Mouse (Mus musculus): Measurements from ENCODE around the gene Etv5. TPM values are rescaled to one million over a fixed set of nuclear protein-coding genes. Genes with fewer than 3 reads are reported as not detected.

Gene Etv5
- polyA plus RNA-seq, 1 experiment from 2014 or later, result 9.5 TPM

- H3K27me3 ChIP-seq, result peaks cover 53% of the 10 kb centered on the region
- 14% methylated on average over 7 of the region's 7 CpGs for WGBS
- ATAC-seq, result no peak
- no peak overlapping the region for H3K27ac ChIP-seq
- no peaks in the 10 kb centered on the region for H3K9me3 ChIP-seq
- H3K9ac ChIP-seq (replicated peaks), result no peak overlapping the region
- H3K36me3 ChIP-seq, result no peaks in the 10 kb centered on the region
- no peak overlapping the region for H3K4me3 ChIP-seq (replicated peaks)
- peaks cover 25% of the 10 kb centered on the region for H3K4me1 ChIP-seq (replicated peaks)
- no peak overlapping the region for H3K4me2 ChIP-seq (replicated peaks)
These were observed 2.7 kb upstream of the Etv5 start for GRCm38 (mm10) chr16:22442202-22442601.

GRCm38 (mm10) chr16:22441317-22441716 lies 1.8 kb upstream of the Etv5 start:
- peaks cover 62% of the 10 kb centered on the region for H3K27me3 ChIP-seq
- no peak for ATAC-seq
- H3K9me3 ChIP-seq, result no peaks in the 10 kb centered on the region
- H3K4me1 ChIP-seq (replicated peaks), result peaks cover 25% of the 10 kb centered on the region
- H3K36me3 ChIP-seq, result no peaks in the 10 kb centered on the region
- no peak overlapping the region for H3K4me2 ChIP-seq (replicated peaks)
- no peak overlapping the region for H3K4me3 ChIP-seq (replicated peaks)
- WGBS, result 90% methylated on average over 4 of the region's 4 CpGs
- no peak overlapping the region for H3K27ac ChIP-seq
- no peak overlapping the region for H3K9ac ChIP-seq (replicated peaks)

DNA sequence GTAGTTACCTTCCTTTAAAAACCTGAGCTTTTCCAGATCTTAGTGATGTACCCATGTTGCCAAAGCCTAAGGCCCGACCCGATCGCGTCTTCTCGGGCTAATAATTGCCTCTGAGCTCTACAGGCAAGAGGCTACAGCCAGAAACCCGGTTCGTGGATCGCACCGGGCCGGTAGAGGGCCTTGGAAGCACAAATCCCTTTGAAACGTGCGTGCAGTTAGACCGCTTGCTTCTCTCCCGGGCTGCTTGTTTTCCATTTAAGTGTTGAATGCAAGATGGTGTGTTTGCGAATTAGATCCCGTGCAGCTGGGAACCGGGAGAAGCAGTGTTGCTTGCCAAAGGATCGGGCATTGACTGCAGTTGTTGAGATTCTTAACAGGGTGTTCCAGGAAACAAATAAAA lies 750 bp upstream of the Etv5 start:
- Histone ChIP-seq H3K27ac (no peak overlapping the region), H3K27me3 (peaks cover 72% of the 10 kb centered on the region), H3K4me1 (replicated peaks) (peaks cover 25% of the 10 kb centered on the region), H3K36me3 (no peaks in the 10 kb centered on the region), H3K4me2 (replicated peaks) (peak overlapping the region; percentile 77), H3K9me3 (no peaks in the 10 kb centered on the region), H3K4me3 (replicated peaks) (peak overlapping the region; percentile 76), H3K9ac (replicated peaks) (peak overlapping the region; percentile 43; the same call in 1 of the 2 replicates)
- no peak for ATAC-seq
- 0% methylated on average over 18 of the region's 18 CpGs for WGBS

DNA sequence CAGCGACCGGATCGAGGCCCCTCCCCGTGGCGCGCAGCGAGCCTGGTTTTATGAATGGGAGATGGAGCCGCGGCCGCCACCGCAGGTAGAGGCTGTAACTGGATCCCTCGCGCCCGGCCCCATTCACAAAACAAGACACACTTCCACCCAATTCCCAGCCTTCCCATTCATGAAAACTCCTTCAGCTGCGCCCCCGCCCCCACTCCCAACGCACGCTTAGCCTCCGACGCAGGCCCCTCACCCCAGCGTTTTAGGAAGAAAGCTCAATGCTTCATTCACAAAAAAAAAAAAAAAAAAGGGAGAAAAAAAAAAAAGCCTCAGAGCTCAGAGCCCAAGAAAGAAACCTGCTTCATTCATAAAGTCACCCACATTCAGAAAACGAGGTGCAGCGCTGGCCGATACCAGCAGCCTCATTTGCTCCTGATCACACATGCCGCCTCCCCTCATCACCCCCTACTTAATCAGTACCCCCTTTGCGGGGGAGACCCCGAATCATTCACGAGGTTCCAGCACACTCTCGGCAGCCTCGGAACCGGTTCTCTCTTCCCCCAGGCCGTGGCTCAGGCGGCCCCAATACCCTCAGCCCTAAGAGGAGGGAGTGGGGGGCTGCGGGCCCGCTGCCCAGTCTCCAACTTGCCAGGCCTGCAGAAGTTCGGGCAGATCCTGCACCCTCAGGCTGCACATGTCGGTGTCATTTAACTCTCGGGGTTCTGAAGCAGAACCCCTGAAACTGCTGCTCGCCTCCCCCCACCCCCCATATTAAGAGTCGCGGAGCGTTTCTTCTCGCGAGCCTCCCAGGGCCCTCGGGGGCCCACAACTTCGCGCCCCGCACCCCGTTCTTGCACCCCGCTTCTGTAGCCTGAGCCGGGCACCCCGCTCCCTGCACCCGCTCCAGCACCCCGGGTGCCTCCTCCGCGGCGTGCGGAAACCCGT lies 812 bp downstream of the Etv5 start:
- ATAC-seq, result peak; percentile 46
- H3K4me3 ChIP-seq (replicated peaks), result peak overlapping the region; percentile 76
- H3K4me2 ChIP-seq (replicated peaks), result peak overlapping the region; percentile 100
- H3K27me3 ChIP-seq, result peaks cover 80% of the 10 kb centered on the region
- no peaks in the 10 kb centered on the region for H3K9me3 ChIP-seq
- peaks cover 36% of the 10 kb centered on the region for H3K4me1 ChIP-seq (replicated peaks)
- under 1% methylated on average over 59 of the region's 59 CpGs for whole genome bisulfite sequencing
- H3K27ac ChIP-seq, result 0 out of 2 replicates have a peak overlapping the region, but pooled peaks have one; percentile 26
- H3K9ac ChIP-seq (replicated peaks), result peak overlapping the region; percentile 71
- no peaks in the 10 kb centered on the region for H3K36me3 ChIP-seq

- Histone ChIP-seq H3K27ac (no peak overlapping the region), H3K4me3 (replicated peaks) (no peak overlapping the region), H3K9ac (replicated peaks) (no peak overlapping the region), H3K36me3 (no peaks in the 10 kb centered on the region), H3K27me3 (peaks cover 74% of the 10 kb centered on the region), H3K9me3 (no peaks in the 10 kb centered on the region), H3K4me1 (replicated peaks) (peaks cover 36% of the 10 kb centered on the region), H3K4me2 (replicated peaks) (no peak overlapping the region)
- 38% methylated on average over 6 of the region's 6 CpGs for WGBS
- ATAC-seq, result no peak
These were observed 3.4 kb downstream of the Etv5 start for GRCm38 (mm10) chr16:22436106-22436505.

DNA sequence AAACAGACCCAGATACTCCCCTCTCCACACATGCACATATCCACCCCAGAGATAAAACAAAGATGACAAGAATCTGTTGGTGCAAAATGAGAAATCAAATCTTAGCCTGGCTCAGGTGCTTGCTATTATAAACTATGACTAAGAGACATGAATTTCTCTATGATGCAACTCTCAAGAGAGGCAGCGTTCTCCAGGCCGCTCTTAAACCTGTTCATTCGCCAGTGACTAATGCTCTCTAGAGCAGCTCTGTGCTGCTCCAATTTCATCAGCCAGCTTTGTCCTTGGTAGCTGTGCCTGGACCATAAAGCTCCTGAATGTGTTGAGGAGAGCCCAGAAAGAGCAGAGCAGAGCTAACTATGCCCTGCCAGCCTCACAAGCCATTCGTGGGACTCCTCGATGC lies 5.0 kb downstream of the Etv5 start:
- Histone ChIP-seq H3K4me3 (replicated peaks) (no peak overlapping the region), H3K36me3 (no peaks in the 10 kb centered on the region), H3K9ac (replicated peaks) (no peak overlapping the region), H3K4me1 (replicated peaks) (peaks cover 37% of the 10 kb centered on the region), H3K27me3 (peaks cover 79% of the 10 kb centered on the region), H3K27ac (no peak overlapping the region), H3K4me2 (replicated peaks) (peak overlapping the region; percentile 32; the same call in 1 of the 2 replicates), H3K9me3 (no peaks in the 10 kb centered on the region)
- 36% methylated on average over 5 of the region's 5 CpGs for WGBS
- ATAC-seq, result no peak

GRCm38 (mm10) chr16:22433944-22434343 lies 5.6 kb downstream of the Etv5 start:
- Histone ChIP-seq H3K4me2 (replicated peaks) (peak overlapping the region; percentile 32), H3K27ac (no peak overlapping the region), H3K27me3 (peaks cover 83% of the 10 kb centered on the region), H3K36me3 (no peaks in the 10 kb centered on the region), H3K9me3 (no peaks in the 10 kb centered on the region), H3K4me1 (replicated peaks) (peaks cover 39% of the 10 kb centered on the region), H3K9ac (replicated peaks) (no peak overlapping the region), H3K4me3 (replicated peaks) (no peak overlapping the region)
- no peak for ATAC-seq
- WGBS, result 9% methylated on average over 12 of the region's 12 CpGs

GRCm38 (mm10) chr16:22431773-22432172 lies 7.7 kb downstream of the Etv5 start:
- H3K27me3 ChIP-seq, result peaks cover 72% of the 10 kb centered on the region

GRCm38 (mm10) chr16:22431335-22431734 lies 8.2 kb downstream of the Etv5 start:
- H3K27ac ChIP-seq, result no peak overlapping the region
- peaks cover 46% of the 10 kb centered on the region for H3K4me1 ChIP-seq (replicated peaks)
- no peak overlapping the region for H3K9ac ChIP-seq (replicated peaks)
- no peak overlapping the region for H3K4me3 ChIP-seq (replicated peaks)
- H3K36me3 ChIP-seq, result no peaks in the 10 kb centered on the region
- ATAC-seq, result no peak
- no peaks in the 10 kb centered on the region for H3K9me3 ChIP-seq
- WGBS, result 75% methylated on average over 2 of the region's 2 CpGs
- no peak overlapping the region for H3K4me2 ChIP-seq (replicated peaks)
- H3K27me3 ChIP-seq, result peaks cover 68% of the 10 kb centered on the region

More at GRCm38 (mm10) chr16:22431773-22432172, 7.7 kb downstream of the Etv5 start:
- Histone ChIP-seq H3K36me3 (no peaks in the 10 kb centered on the region), H3K27ac (no peak overlapping the region), H3K4me1 (replicated peaks) (peaks cover 46% of the 10 kb centered on the region), H3K9me3 (no peaks in the 10 kb centered on the region), H3K4me3 (replicated peaks) (no peak overlapping the region), H3K4me2 (replicated peaks) (no peak overlapping the region), H3K9ac (replicated peaks) (no peak overlapping the region)
- ATAC-seq, result no peak
- 89% methylated on average over 12 of the region's 12 CpGs for WGBS

DNA sequence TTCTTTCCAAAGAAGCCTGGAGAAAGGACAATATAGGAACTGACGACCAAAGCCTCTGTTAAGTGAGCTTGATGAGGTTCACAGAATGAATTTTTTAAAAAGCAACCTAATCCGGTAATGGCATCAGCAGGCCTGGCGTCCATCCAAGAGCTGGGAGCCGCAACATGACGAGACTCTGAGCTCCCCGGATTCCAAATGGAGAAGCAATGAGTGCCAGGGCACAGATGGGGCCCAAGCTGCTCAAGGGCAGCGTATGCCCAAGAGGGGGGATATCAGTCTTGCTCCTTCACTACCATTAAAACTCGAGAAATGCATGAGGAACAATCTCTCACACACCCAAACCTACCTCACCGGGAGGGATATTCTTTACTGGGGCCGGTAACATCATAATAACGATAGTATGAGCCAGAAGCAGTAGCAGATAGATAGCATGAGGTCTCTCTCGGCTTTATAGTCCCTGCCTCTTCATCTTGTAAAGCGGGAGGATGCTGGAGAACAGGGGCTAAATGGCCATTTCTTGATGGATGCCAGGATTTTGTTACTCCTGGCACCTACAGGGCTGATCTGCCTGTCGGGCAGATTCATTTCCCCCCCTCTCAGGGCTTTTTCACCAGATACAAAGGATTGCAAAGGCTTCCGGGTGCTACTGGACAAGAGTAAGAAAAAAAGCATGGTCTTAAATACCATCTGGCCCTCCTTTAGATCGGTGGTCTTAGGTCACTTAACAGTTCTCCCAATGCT lies 9.1 kb downstream of the Etv5 start:
- H3K27ac ChIP-seq, result 0 out of 2 replicates have a peak overlapping the region, but pooled peaks have one; percentile 14
- peaks cover 46% of the 10 kb centered on the region for H3K4me1 ChIP-seq (replicated peaks)
- no peak for ATAC-seq

GRCm38 (mm10) chr16:22429377-22429776 lies 10.1 kb downstream of the Etv5 start:
- H3K4me3 ChIP-seq (replicated peaks), result peak overlapping the region; percentile 17
- peak overlapping the region; percentile 47 for H3K4me2 ChIP-seq (replicated peaks)
- H3K27ac ChIP-seq, result peak overlapping the region; percentile 51; the same call in 1 of the 2 replicates
- ATAC-seq, result peak; percentile 1; the same call in 1 of the 2 replicates
- H3K9me3 ChIP-seq, result no peaks in the 10 kb centered on the region
- H3K27me3 ChIP-seq, result peaks cover 59% of the 10 kb centered on the region
- H3K36me3 ChIP-seq, result no peaks in the 10 kb centered on the region
- WGBS, result 2% methylated on average over 8 of the region's 8 CpGs
- no peak overlapping the region for H3K9ac ChIP-seq (replicated peaks)
- H3K4me1 ChIP-seq (replicated peaks), result peaks cover 41% of the 10 kb centered on the region

More for the DNA sequence above, 9.1 kb downstream of the Etv5 start:
- Histone ChIP-seq H3K9me3 (no peaks in the 10 kb centered on the region), H3K27me3 (peaks cover 68% of the 10 kb centered on the region), H3K4me2 (replicated peaks) (no peak overlapping the region), H3K4me3 (replicated peaks) (no peak overlapping the region), H3K9ac (replicated peaks) (no peak overlapping the region), H3K36me3 (no peaks in the 10 kb centered on the region)
- WGBS, result 61% methylated on average over 16 of the region's 16 CpGs

DNA sequence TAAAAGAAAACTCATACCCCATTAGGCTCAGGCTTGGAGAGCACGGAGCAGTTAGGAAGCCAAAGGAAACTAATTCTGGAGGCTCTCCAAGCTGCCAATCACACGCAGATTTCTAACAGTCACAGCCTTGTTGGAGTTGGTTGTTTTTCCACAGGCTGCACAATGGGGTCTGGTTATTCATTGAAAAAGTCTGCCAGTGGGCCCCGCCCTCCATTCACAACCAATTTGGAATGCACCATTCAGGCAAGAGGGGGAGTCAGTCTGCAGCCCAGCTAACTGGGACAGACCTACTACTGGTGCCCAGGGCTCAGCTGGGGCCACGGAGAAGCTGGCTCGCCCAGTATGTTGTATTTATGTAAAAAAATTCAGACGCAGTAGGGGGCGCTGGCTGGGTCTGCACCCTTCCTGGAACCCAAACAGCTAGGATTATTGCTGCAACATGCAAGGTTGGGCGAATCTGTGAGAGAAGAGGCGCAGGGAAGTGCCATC lies 10.6 kb downstream of the Etv5 start:
- H3K4me1 ChIP-seq (replicated peaks), result peaks cover 37% of the 10 kb centered on the region
- peaks cover 54% of the 10 kb centered on the region for H3K27me3 ChIP-seq
- no peaks in the 10 kb centered on the region for H3K36me3 ChIP-seq
- H3K9me3 ChIP-seq, result no peaks in the 10 kb centered on the region
- no peak overlapping the region for H3K9ac ChIP-seq (replicated peaks)
- 2% methylated on average over 9 of the region's 9 CpGs for WGBS
- H3K4me3 ChIP-seq (replicated peaks), result peak overlapping the region; percentile 17
- H3K4me2 ChIP-seq (replicated peaks), result peak overlapping the region; percentile 47
- H3K27ac ChIP-seq, result peak overlapping the region; percentile 51; the same call in 1 of the 2 replicates
- peak; percentile 96 for ATAC-seq

Measured in midbrain, embryonic 13.5 days (tissue).